Mouse (Mus musculus) c-Kit-negative CD71-positive TER-119-positive erythroid progenitor cells, embryonic 14.5 days (primary cell): ENCODE results near the gene Nfasc.

Experiments used
- DNase-seq: peaks from one replicate; pipeline ENCODE4 v3.0.0-alpha.2; 2013; ENCODE audit warnings: low read depth, low spot score

The Nfasc gene

GRCm38 (mm10) chr1:132741175-132741997 is at the start of gene Nfasc:
Gene Nfasc (minus strand): TSS chr1:132741797.
- DNase-seq = no peak

- no peak for DNase-seq
Measured at GRCm38 (mm10) chr1:132791049-132791448, 49.5 kb upstream of the Nfasc start.

GRCm38 (mm10) chr1:132786866-132787265 is 45.3 kb upstream of the Nfasc start:
- DNase-seq = no peak

GRCm38 (mm10) chr1:132781607-132782445 is 40.2 kb upstream of the Nfasc start:
- no peak for DNase-seq

GRCm38 (mm10) chr1:132780961-132781360 is 39.4 kb upstream of the Nfasc start:
- DNase-seq = no peak

GRCm38 (mm10) chr1:132780254-132780653 is 38.7 kb upstream of the Nfasc start:
- DNase-seq = no peak

- DNase-seq = no peak
Measured at GRCm38 (mm10) chr1:132774959-132775358, 33.4 kb upstream of the Nfasc start.

- peak; percentile 11 for DNase-seq
Measured at GRCm38 (mm10) chr1:132771377-132771776, 29.8 kb upstream of the Nfasc start.

GRCm38 (mm10) chr1:132769559-132769958 is 28.0 kb upstream of the Nfasc start:
- no peak for DNase-seq

- no peak for DNase-seq
Measured at GRCm38 (mm10) chr1:132767422-132767821, 25.8 kb upstream of the Nfasc start.

GRCm38 (mm10) chr1:132765887-132766651 is 24.5 kb upstream of the Nfasc start:
- no peak for DNase-seq

GRCm38 (mm10) chr1:132765222-132765621 is 23.6 kb upstream of the Nfasc start:
- no peak for DNase-seq

GRCm38 (mm10) chr1:132759390-132759789 is 17.8 kb upstream of the Nfasc start:
- no peak for DNase-seq

GRCm38 (mm10) chr1:132758656-132759370 is 17.2 kb upstream of the Nfasc start:
- DNase-seq = no peak

- DNase-seq = no peak
Measured at GRCm38 (mm10) chr1:132755211-132755610, 13.6 kb upstream of the Nfasc start.

- no peak for DNase-seq
Measured at GRCm38 (mm10) chr1:132749217-132749884, 7.8 kb upstream of the Nfasc start.

GRCm38 (mm10) chr1:132746302-132746701 is 4.7 kb upstream of the Nfasc start:
- no peak for DNase-seq

GRCm38 (mm10) chr1:132745636-132746035 is 4.0 kb upstream of the Nfasc start:
- no peak for DNase-seq

- no peak for DNase-seq
Measured at GRCm38 (mm10) chr1:132739077-132739521, 2.5 kb downstream of the Nfasc start.

- no peak for DNase-seq
Measured at GRCm38 (mm10) chr1:132736171-132736570, 5.4 kb downstream of the Nfasc start.
